Mouse (Mus musculus) small intestine, adult 2 months (tissue): ENCODE data around the gene Ago3.

Experiments used
- CTCF ChIP-seq: fragments of 200-500 bp; IDR thresholded peaks from 2 replicates; pipeline ENCODE4 v1.5.1; 2012; ENCODE audit warnings: low read depth, mild to moderate bottlenecking, control low read depth, inconsistent platforms, low read length, moderate library complexity, mixed read lengths; ENCODE audit not compliant: insufficient replicate concordance, insufficient read length; ENCODE audit errors: extremely low read depth
- POLR2A ChIP-seq: fragments of 200-500 bp; IDR thresholded peaks from 2 replicates; pipeline ENCODE4 v1.6.1; 2012; ENCODE audit warnings: low read depth, mild to moderate bottlenecking, control low read depth, inconsistent platforms, low read length, moderate library complexity

GRCm38 (mm10) chr4:126466251-126466750 lies 36.9 kb upstream of the Ago3 start:
- TF ChIP-seq CTCF (no peak), POLR2A (no peak)
